Mouse (Mus musculus) kidney, embryonic 14.5 days (tissue): Measurements from ENCODE around the gene Spop. TPM values are rescaled to one million over a fixed set of nuclear protein-coding genes. Genes with fewer than 3 reads are reported as not detected.

ENCODE experiments used
- ATAC-seq: fragments of 200-750 bp; cut with Nextera tagmentation; 2 replicates; pipeline ENCODE4 v1.8.0; 2017; ENCODE audit warnings: moderate number of reproducible peaks, mild to moderate bottlenecking, moderate TSS enrichment, moderate library complexity; ENCODE audit not compliant: low FRiP score, low TSS enrichment
- H3K27ac ChIP-seq: fragments of 300-500 bp; sonication (generic); 2 replicates; pipeline ENCODE4 v1.5.1; 2014; ENCODE audit warnings: low read depth, mild to moderate bottlenecking, low read length, moderate library complexity, mixed read lengths
- H3K27me3 ChIP-seq: fragments of 300-500 bp; sonication (generic); 2 replicates; pipeline ENCODE4 v1.6.1; 2014; ENCODE audit warnings: mild to moderate bottlenecking, low read length; ENCODE audit not compliant: control insufficient read depth, insufficient read depth
- H3K36me3 ChIP-seq: fragments of 300-500 bp; sonication (generic); 2 replicates; pipeline ENCODE4 v1.6.1; 2014; ENCODE audit warnings: low read length, mixed read lengths; ENCODE audit not compliant: control insufficient read depth, insufficient read depth
- H3K4me1 ChIP-seq: fragments of 300-500 bp; sonication (generic); 2 replicates; pipeline ENCODE4 v1.6.1; 2014; ENCODE audit warnings: low read length, mixed read lengths; ENCODE audit not compliant: control insufficient read depth, insufficient read depth
- H3K4me2 ChIP-seq: fragments of 300-500 bp; sonication (generic); replicated peaks from 2 replicates; pipeline ENCODE4 v1.6.1; 2014; ENCODE audit warnings: low read depth, mild to moderate bottlenecking, low read length
- H3K4me3 ChIP-seq: fragments of 300-500 bp; sonication (generic); 2 replicates; pipeline ENCODE4 v1.5.1; 2014; ENCODE audit warnings: mild to moderate bottlenecking, low read length
- H3K9ac ChIP-seq: fragments of 300-500 bp; sonication (generic); 2 replicates; pipeline ENCODE4 v1.6.1; 2014; ENCODE audit warnings: low read depth, mild to moderate bottlenecking, low read length, moderate library complexity
- H3K9me3 ChIP-seq: fragments of 300-500 bp; sonication (generic); 2 replicates; pipeline ENCODE4 v1.6.1; 2016; ENCODE audit warnings: low read length; ENCODE audit not compliant: control insufficient read depth
- WGBS: fragments of 180-500 bp; shearing (Covaris S2); extraction: QIAGEN DNeasy Blood & Tissue Kit; methylation state at CpG from one replicate; pipeline ENCODE4 v1.1.7; 2014; 5-methylcytosine and 5-hydroxymethylcytosine counted together
- polyA plus RNA-seq: library from polyadenylated mRNA; unstranded; fragments of >200 nt; fragmentation: Nextera tagmentation; extraction: Ambion mirVana; gene quantifications from 2 replicates; pipeline ENCODE4 v1.2.1, GENCODE M21; 2014

The Spop gene
- polyA plus RNA-seq, 1 experiment from 2014 or later: 112 TPM

- ATAC-seq: no peak
- H3K36me3 ChIP-seq: peaks cover 27% of the 10 kb centered on the region; the same call in 1 of the 2 replicates
- H3K4me2 ChIP-seq: no peak overlapping the region
- 90% methylated on average over 7 of the region's 7 CpGs for WGBS
- no peaks in the 10 kb centered on the region for H3K27me3 ChIP-seq
- H3K9ac ChIP-seq: no peak overlapping the region
- H3K4me1 ChIP-seq: no peaks in the 10 kb centered on the region
- H3K9me3 ChIP-seq: no peaks in the 10 kb centered on the region
- no peak overlapping the region for H3K27ac ChIP-seq
- H3K4me3 ChIP-seq: no peak overlapping the region
Measured at GRCm38 (mm10) chr11:95371182-95371581, 42.7 kb upstream of the Spop start.

- no peak for ATAC-seq
- Histone ChIP-seq H3K4me1 (no peaks in the 10 kb centered on the region), H3K4me2 (no peak overlapping the region), H3K36me3 (peaks cover 41% of the 10 kb centered on the region), H3K9me3 (no peaks in the 10 kb centered on the region), H3K27ac (no peak overlapping the region), H3K4me3 (no peak overlapping the region), H3K9ac (no peak overlapping the region), H3K27me3 (no peaks in the 10 kb centered on the region)
- WGBS: 79% methylated on average over 9 of the region's 9 CpGs
Measured at GRCm38 (mm10) chr11:95378926-95379325, 35.0 kb upstream of the Spop start.

- no peaks in the 10 kb centered on the region for H3K27me3 ChIP-seq
- H3K9ac ChIP-seq: no peak overlapping the region
- H3K4me1 ChIP-seq: no peaks in the 10 kb centered on the region
- H3K4me3 ChIP-seq: no peak overlapping the region
- H3K36me3 ChIP-seq: peaks cover 38% of the 10 kb centered on the region
- WGBS: 75% methylated on average over 5 of the region's 5 CpGs
- H3K9me3 ChIP-seq: no peaks in the 10 kb centered on the region
- ATAC-seq: no peak
- no peak overlapping the region for H3K4me2 ChIP-seq
- no peak overlapping the region for H3K27ac ChIP-seq
Measured at GRCm38 (mm10) chr11:95379552-95379951, 34.3 kb upstream of the Spop start.

- Histone ChIP-seq H3K27ac (no peak overlapping the region), H3K9me3 (no peaks in the 10 kb centered on the region), H3K36me3 (peaks cover 27% of the 10 kb centered on the region), H3K4me1 (peaks cover 3% of the 10 kb centered on the region; the same call in 1 of the 2 replicates), H3K27me3 (no peaks in the 10 kb centered on the region), H3K9ac (no peak overlapping the region), H3K4me2 (no peak overlapping the region), H3K4me3 (no peak overlapping the region)
- no peak for ATAC-seq
- 92% methylated on average over 7 of the region's 7 CpGs for WGBS
Measured at GRCm38 (mm10) chr11:95380711-95381110, 33.2 kb upstream of the Spop start.

GRCm38 (mm10) chr11:95381146-95381545 lies 32.7 kb upstream of the Spop start:
- H3K4me2 ChIP-seq: no peak overlapping the region
- peaks cover 5% of the 10 kb centered on the region; the same call in 1 of the 2 replicates for H3K4me1 ChIP-seq
- H3K9me3 ChIP-seq: no peaks in the 10 kb centered on the region
- no peak overlapping the region for H3K4me3 ChIP-seq
- WGBS: 93% methylated on average over 1 of the region's 1 CpGs
- peaks cover 24% of the 10 kb centered on the region for H3K36me3 ChIP-seq
- no peak overlapping the region for H3K9ac ChIP-seq
- H3K27me3 ChIP-seq: no peaks in the 10 kb centered on the region
- no peak for ATAC-seq
- H3K27ac ChIP-seq: no peak overlapping the region

- no peak overlapping the region for H3K27ac ChIP-seq
- WGBS: 90% methylated on average over 5 of the region's 5 CpGs
- H3K9me3 ChIP-seq: no peaks in the 10 kb centered on the region
- H3K4me1 ChIP-seq: peaks cover 5% of the 10 kb centered on the region; the same call in 1 of the 2 replicates
- peaks cover 35% of the 10 kb centered on the region for H3K36me3 ChIP-seq
- H3K9ac ChIP-seq: no peak overlapping the region
- ATAC-seq: no peak
- H3K4me3 ChIP-seq: no peak overlapping the region
- no peaks in the 10 kb centered on the region for H3K27me3 ChIP-seq
- H3K4me2 ChIP-seq: no peak overlapping the region
Measured at GRCm38 (mm10) chr11:95383331-95383986, 30.4 kb upstream of the Spop start.

- Histone ChIP-seq H3K4me3 (peak overlapping the region; percentile 77), H3K27ac (no peak overlapping the region), H3K9ac (peak overlapping the region; percentile 28; the same call in 1 of the 2 replicates), H3K36me3 (peaks cover 36% of the 10 kb centered on the region), H3K27me3 (no peaks in the 10 kb centered on the region), H3K9me3 (no peaks in the 10 kb centered on the region), H3K4me2 (peak overlapping the region; percentile 45), H3K4me1 (peaks cover 5% of the 10 kb centered on the region; the same call in 1 of the 2 replicates)
- ATAC-seq: no peak
- 40% methylated on average over 9 of the region's 9 CpGs for WGBS
Measured at GRCm38 (mm10) chr11:95384004-95384318, 29.9 kb upstream of the Spop start.

GRCm38 (mm10) chr11:95384319-95384972 lies 29.4 kb upstream of the Spop start, which contains the start of gene Slc35b1:
TSS of gene Slc35b1 (plus strand) at chr11:95384692.
- Histone ChIP-seq H3K27me3 (no peaks in the 10 kb centered on the region), H3K4me2 (peak within 1 kb of the TSS; percentile 45), H3K36me3 (peaks cover 39% of the 10 kb centered on the region), H3K4me1 (peaks cover 5% of the 10 kb centered on the region; the same call in 1 of the 2 replicates), H3K9ac (peak within 1 kb of the TSS; percentile 75), H3K27ac (peak within 1 kb of the TSS; percentile 79), H3K4me3 (peak within 1 kb of the TSS; percentile 77), H3K9me3 (no peaks in the 10 kb centered on the region)
- ATAC-seq: peak; percentile 91
- under 1% methylated on average over 42 of the region's 42 CpGs for WGBS

- peak overlapping the region; percentile 45 for H3K4me2 ChIP-seq
- no peaks in the 10 kb centered on the region for H3K9me3 ChIP-seq
- peak overlapping the region; percentile 77 for H3K4me3 ChIP-seq
- H3K27ac ChIP-seq: peak overlapping the region; percentile 79
- H3K9ac ChIP-seq: peak overlapping the region; percentile 75
- H3K4me1 ChIP-seq: peaks cover 5% of the 10 kb centered on the region; the same call in 1 of the 2 replicates
- H3K27me3 ChIP-seq: no peaks in the 10 kb centered on the region
- peaks cover 43% of the 10 kb centered on the region for H3K36me3 ChIP-seq
- 0% methylated on average over 14 of the region's 14 CpGs for whole genome bisulfite sequencing
- peak; percentile 44 for ATAC-seq
Measured at GRCm38 (mm10) chr11:95384973-95385320, 28.9 kb upstream of the Spop start.
